In genomic region chr16:76414528-76414927, GRCm38 (mm10) we compare ENCODE assay signal across 31 mouse cellular contexts. TPM values are rescaled to one million over a fixed set of nuclear protein-coding genes. Genes with fewer than 3 reads are reported as not detected.
DNase-seq lines count a peak whose midpoint lies in the region; ATAC-seq and TF ChIP-seq lines count a peak whose summit lies in the region.
"Had no signal": no experiment of that assay in that cellular context is flagged by ENCODE, and none has a peak within 500 bp of the region (broad histone marks: within the 10 kb centered on the region; RNA-seq: fewer than 3 reads in every experiment).

No protein-coding gene starts in this region.

- no peak for TF ChIP-seq CTCF in stomach, postnatal 0 days (IDR thresholded peaks at IDR 0.05; ENCODE audit: low read depth)

- no peak overlapping the region for H3K4me2 ChIP-seq in kidney, embryonic 16.5 days (replicated peaks; ENCODE audit: low read depth, low read length)
- H3K4me2 ChIP-seq in stomach, postnatal 0 days (replicated peaks; ENCODE audit: low read depth): no peak overlapping the region
- H3K4me2 ChIP-seq: embryonic facial prominence, embryonic 15.5 days; forebrain, embryonic 12.5 days; heart, embryonic 15.5 days; hindbrain, embryonic 13.5 days; limb, embryonic 15.5 days; liver, embryonic 13.5 days; midbrain, embryonic 12.5 days; neural tube, embryonic 13.5 days; stomach, embryonic 15.5 days had no signal

- H3K27ac ChIP-seq in kidney, embryonic 16.5 days (ENCODE audit: low read length): no peak overlapping the region
- H3K27ac ChIP-seq in stomach, postnatal 0 days (replicated peaks): no peak overlapping the region
- H3K27ac ChIP-seq: embryonic facial prominence, embryonic 10.5 days; embryonic facial prominence, embryonic 15.5 days; forebrain, embryonic 12.5 days; heart, embryonic 10.5 days; heart, embryonic 15.5 days; hindbrain, embryonic 13.5 days; limb, embryonic 10.5 days; limb, embryonic 15.5 days; liver, embryonic 13.5 days; midbrain, embryonic 12.5 days; neural tube, embryonic 13.5 days; stomach, embryonic 15.5 days had no signal

- no peaks in the 10 kb centered on the region for H3K27me3 ChIP-seq in kidney, embryonic 16.5 days (ENCODE audit: insufficient read depth, low read length)
- no peaks in the 10 kb centered on the region for H3K27me3 ChIP-seq in stomach, postnatal 0 days (ENCODE audit: control insufficient read depth, insufficient read depth, low read length)
- H3K27me3 ChIP-seq: embryonic facial prominence, embryonic 15.5 days; forebrain, embryonic 12.5 days; heart, embryonic 15.5 days; hindbrain, embryonic 13.5 days; limb, embryonic 15.5 days; liver, embryonic 13.5 days; megakaryocyte, embryonic 14.5 days; midbrain, embryonic 12.5 days; neural tube, embryonic 13.5 days; stomach, embryonic 15.5 days had no signal

- intact Hi-C loops in gastrocnemius, postnatal 14 days (cut with DNase I; ENCODE audit: low total_unique reads): no loop called here

- H3K4me1 ChIP-seq in kidney, embryonic 16.5 days (ENCODE audit: insufficient read depth, low read length): no peaks in the 10 kb centered on the region
- no peaks in the 10 kb centered on the region for H3K4me1 ChIP-seq in stomach, postnatal 0 days (replicated peaks; ENCODE audit: control insufficient read depth, insufficient read depth)
- H3K4me1 ChIP-seq: embryonic facial prominence, embryonic 10.5 days; embryonic facial prominence, embryonic 15.5 days; forebrain, embryonic 12.5 days; heart, embryonic 10.5 days; heart, embryonic 15.5 days; hindbrain, embryonic 13.5 days; limb, embryonic 15.5 days; liver, embryonic 13.5 days; midbrain, embryonic 12.5 days; neural tube, embryonic 13.5 days; stomach, embryonic 15.5 days had no signal

- no peak for TF ChIP-seq EP300 in stomach, postnatal 0 days (optimal IDR thresholded peaks at IDR 0.05)

- H3K4me3 ChIP-seq in kidney, embryonic 16.5 days (ENCODE audit: low read length): no peak overlapping the region
- no peak overlapping the region for H3K4me3 ChIP-seq in stomach, postnatal 0 days (ENCODE audit: low read depth, low read length)
- H3K4me3 ChIP-seq: embryonic facial prominence, embryonic 10.5 days; embryonic facial prominence, embryonic 15.5 days; forebrain, embryonic 12.5 days; heart, embryonic 10.5 days; heart, embryonic 15.5 days; hindbrain, embryonic 13.5 days; limb, embryonic 10.5 days; limb, embryonic 15.5 days; liver, embryonic 13.5 days; megakaryocyte, embryonic 14.5 days; midbrain, embryonic 12.5 days; myocyte; neural tube, embryonic 13.5 days; stomach, embryonic 15.5 days had no signal

- no peaks in the 10 kb centered on the region for H3K9me3 ChIP-seq in kidney, embryonic 16.5 days (ENCODE audit: low read length)
- no peaks in the 10 kb centered on the region for H3K9me3 ChIP-seq in stomach, postnatal 0 days (ENCODE audit: control insufficient read depth, low read length)
- H3K9me3 ChIP-seq: embryonic facial prominence, embryonic 10.5 days; embryonic facial prominence, embryonic 15.5 days; forebrain, embryonic 12.5 days; heart, embryonic 10.5 days; heart, embryonic 15.5 days; hindbrain, embryonic 13.5 days; limb, embryonic 10.5 days; limb, embryonic 15.5 days; liver, embryonic 13.5 days; megakaryocyte, embryonic 14.5 days; midbrain, embryonic 12.5 days; neural tube, embryonic 13.5 days; stomach, embryonic 15.5 days had no signal

- ATAC-seq in cerebellum, adult (ENCODE audit: insufficient number of reproducible peaks, low FRiP score, low TSS enrichment): no peak
- ATAC-seq in kidney, embryonic 16.5 days (ENCODE audit: low FRiP score, low TSS enrichment): no peak
- no peak for ATAC-seq in stomach, postnatal 0 days (ENCODE audit: low FRiP score, low TSS enrichment)
- ATAC-seq: intestine, embryonic 16.5 days; lung, postnatal 0 days had no signal

- no peak overlapping the region for H3K9ac ChIP-seq in kidney, embryonic 16.5 days (replicated peaks; ENCODE audit: low read length)
- no peak overlapping the region for H3K9ac ChIP-seq in stomach, postnatal 0 days (ENCODE audit: low read length)
- H3K9ac ChIP-seq: embryonic facial prominence, embryonic 15.5 days; forebrain, embryonic 12.5 days; heart, embryonic 15.5 days; hindbrain, embryonic 13.5 days; limb, embryonic 15.5 days; liver, embryonic 13.5 days; midbrain, embryonic 12.5 days; neural tube, embryonic 13.5 days; stomach, embryonic 15.5 days had no signal

- DNase-seq in cerebellum, postnatal 10 days: peak; percentile 61 to 73
- DNase-seq in gastrocnemius, postnatal 14 days: peak; percentile 9
- DNase-seq in gastrocnemius, adult 8-10 months (ENCODE audit: low spot score in 2 of 2): no peak
- peak; percentile 24 for DNase-seq in kidney, postnatal 14 days
- DNase-seq in stomach, postnatal 0 days (ENCODE audit: low spot score): peak; percentile 26
- DNase-seq in right cerebral cortex, adult 18-20 months: no peak
- DNase-seq: B cell, adult 2 months; cerebellum, adult 11-12 months; cerebellum, adult 9-11 months; heart, adult 11 months; liver, embryonic 13.5 days; lung, adult 18-20 months; lung, postnatal 4 days; thymus, postnatal 14 days had no signal

- 61% methylated on average over 5 of the region's 5 CpGs for WGBS in kidney, embryonic 16.5 days
- WGBS in stomach, postnatal 0 days: 46% methylated on average over 5 of the region's 5 CpGs

- no peaks in the 10 kb centered on the region for H3K36me3 ChIP-seq in kidney, embryonic 16.5 days (ENCODE audit: insufficient read depth, low read length)
- H3K36me3 ChIP-seq in stomach, postnatal 0 days (ENCODE audit: control insufficient read depth, insufficient read depth, low read length): no peaks in the 10 kb centered on the region
- H3K36me3 ChIP-seq: embryonic facial prominence, embryonic 10.5 days; embryonic facial prominence, embryonic 15.5 days; forebrain, embryonic 12.5 days; heart, embryonic 10.5 days; heart, embryonic 15.5 days; hindbrain, embryonic 13.5 days; limb, embryonic 10.5 days; limb, embryonic 15.5 days; liver, embryonic 13.5 days; midbrain, embryonic 12.5 days; neural tube, embryonic 13.5 days; stomach, embryonic 15.5 days had no signal

RNA-seq across cellular contexts. Expression of gene Nrip1, which starts 40.9 kb away (rescaled TPM):
- total RNA-seq in gastrocnemius, postnatal 14 days (2021): 10 to 100 TPM; 36.7 to 37.0 TPM
- total RNA-seq in gastrocnemius, adult 8-10 months (2022): 10 to 100 TPM; 35.9 to 51.9 (median 37.8) TPM
- 49.3 and 57.6 TPM in 2 replicates for polyA plus RNA-seq in kidney, embryonic 16.5 days (2015; fragmentation: Nextera tagmentation; extraction: Ambion mirVana)
- polyA plus RNA-seq in stomach, postnatal 0 days (2015; fragmentation: Nextera tagmentation; extraction: Ambion mirVana): 13.0 and 15.7 TPM in 2 replicates

Comparison
In these comparisons a context has a peak if more than half of its experiments do, and no peak if none do; other contexts are left out.
1. DNase-seq: peak in cerebellum, postnatal 10 days (2 of 2), gastrocnemius, postnatal 14 days (single experiment), kidney, postnatal 14 days (single experiment) and stomach, postnatal 0 days (single experiment); none in gastrocnemius, adult 8-10 months (0 of 2) and right cerebral cortex, adult 18-20 months (single experiment).